Mouse (Mus musculus): Measurements from ENCODE around the gene Smug1. TPM values are rescaled to one million over a fixed set of nuclear protein-coding genes. Genes with fewer than 3 reads are reported as not detected.

Gene Smug1
- polyA plus RNA-seq, 1 experiment from 2014 or later = 27.7 TPM

- WGBS = 5% methylated on average over 10 of the region's 10 CpGs
- no peak overlapping the region for H3K4me2 ChIP-seq (replicated peaks)
- H3K27ac ChIP-seq = no peak overlapping the region
- peaks cover 32% of the 10 kb centered on the region for H3K4me1 ChIP-seq (replicated peaks)
- peaks cover 100% of the 10 kb centered on the region for H3K27me3 ChIP-seq
- no peaks in the 10 kb centered on the region for H3K9me3 ChIP-seq
- no peak overlapping the region for H3K9ac ChIP-seq (replicated peaks)
- no peaks in the 10 kb centered on the region for H3K36me3 ChIP-seq
- ATAC-seq = no peak
- no peak overlapping the region for H3K4me3 ChIP-seq (replicated peaks)
These were observed 5.6 kb upstream of the Smug1 start for GRCm38 (mm10) chr15:103172537-103172936.

GRCm38 (mm10) chr15:103171276-103171675 is 4.4 kb upstream of the Smug1 start:
- Histone ChIP-seq H3K4me3 (replicated peaks) (no peak overlapping the region), H3K9me3 (no peaks in the 10 kb centered on the region), H3K4me2 (replicated peaks) (no peak overlapping the region), H3K27ac (no peak overlapping the region), H3K4me1 (replicated peaks) (peaks cover 33% of the 10 kb centered on the region), H3K27me3 (peaks cover 100% of the 10 kb centered on the region), H3K36me3 (no peaks in the 10 kb centered on the region), H3K9ac (replicated peaks) (no peak overlapping the region)
- 6% methylated on average over 8 of the region's 8 CpGs for WGBS
- ATAC-seq = no peak

DNA sequence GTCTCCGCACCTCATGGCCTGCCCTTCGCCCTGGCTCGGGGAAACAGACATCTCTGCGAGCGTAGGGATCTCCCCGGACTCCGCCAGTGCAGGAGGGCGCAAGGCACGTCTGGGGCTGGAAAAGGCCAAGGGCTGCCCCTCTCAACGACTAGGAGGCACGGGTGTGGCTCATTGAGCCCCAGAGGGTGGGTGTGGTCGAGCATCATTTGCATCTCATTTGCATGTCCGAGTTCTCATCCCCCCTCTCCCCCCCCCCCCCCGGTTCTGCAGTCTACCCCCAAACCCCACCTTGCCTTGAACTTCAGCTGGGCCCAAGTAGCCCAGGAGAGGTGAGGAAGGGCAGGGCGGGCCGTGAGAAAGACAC is 3.4 kb upstream of the Smug1 start:
- ATAC-seq = no peak
- Histone ChIP-seq H3K4me1 (replicated peaks) (peaks cover 34% of the 10 kb centered on the region), H3K9ac (replicated peaks) (0 out of 2 replicates have a peak overlapping the region, but pooled peaks have one; percentile 68), H3K36me3 (no peaks in the 10 kb centered on the region), H3K4me2 (replicated peaks) (peak overlapping the region; percentile 84), H3K4me3 (replicated peaks) (peak overlapping the region; percentile 51), H3K9me3 (no peaks in the 10 kb centered on the region), H3K27me3 (peaks cover 96% of the 10 kb centered on the region), H3K27ac (no peak overlapping the region)
- WGBS = 7% methylated on average over 15 of the region's 16 CpGs

DNA sequence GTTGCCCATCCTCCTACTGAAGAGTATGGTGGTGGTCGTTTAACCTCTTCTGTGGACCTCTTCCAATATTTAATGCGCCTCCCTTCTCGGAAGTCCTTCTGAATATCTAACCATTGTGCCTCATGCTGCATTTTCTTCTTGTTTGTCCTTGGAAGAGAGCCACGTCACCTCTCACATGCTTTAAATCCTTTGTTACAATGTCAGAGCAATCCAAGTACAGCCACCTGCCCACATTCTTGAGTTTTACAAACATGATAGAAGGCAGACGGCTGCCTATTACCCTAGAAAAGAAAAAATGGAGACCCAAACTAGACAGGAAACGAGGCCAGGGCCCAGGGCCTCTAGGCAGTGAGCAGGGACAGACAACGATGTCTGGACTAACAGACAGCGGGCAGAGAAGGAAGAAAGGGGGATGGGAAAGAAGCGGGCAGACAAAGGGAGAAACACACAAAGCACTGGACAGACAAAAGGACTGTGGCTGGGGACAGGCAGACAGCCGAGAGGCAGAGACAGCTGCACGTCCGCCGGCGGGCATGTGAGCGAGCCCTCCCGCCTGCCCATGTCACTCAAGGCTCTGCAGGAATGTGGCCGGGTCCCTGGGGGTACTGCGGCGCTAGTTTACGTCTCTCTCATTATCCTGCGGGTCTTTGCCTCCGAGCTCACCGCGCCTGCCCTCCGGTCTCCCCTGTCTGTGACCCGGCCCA is 2.9 kb upstream of the Smug1 start:
- no peak for ATAC-seq
- WGBS = 1% methylated on average over 26 of the region's 26 CpGs
- Histone ChIP-seq H3K4me2 (replicated peaks) (peak overlapping the region; percentile 84), H3K4me3 (replicated peaks) (peak overlapping the region; percentile 51), H3K4me1 (replicated peaks) (peaks cover 37% of the 10 kb centered on the region), H3K27me3 (peaks cover 90% of the 10 kb centered on the region), H3K36me3 (no peaks in the 10 kb centered on the region), H3K27ac (0 out of 2 replicates have a peak overlapping the region, but pooled peaks have one; percentile 4), H3K9me3 (no peaks in the 10 kb centered on the region), H3K9ac (replicated peaks) (peak overlapping the region; percentile 68)

DNA sequence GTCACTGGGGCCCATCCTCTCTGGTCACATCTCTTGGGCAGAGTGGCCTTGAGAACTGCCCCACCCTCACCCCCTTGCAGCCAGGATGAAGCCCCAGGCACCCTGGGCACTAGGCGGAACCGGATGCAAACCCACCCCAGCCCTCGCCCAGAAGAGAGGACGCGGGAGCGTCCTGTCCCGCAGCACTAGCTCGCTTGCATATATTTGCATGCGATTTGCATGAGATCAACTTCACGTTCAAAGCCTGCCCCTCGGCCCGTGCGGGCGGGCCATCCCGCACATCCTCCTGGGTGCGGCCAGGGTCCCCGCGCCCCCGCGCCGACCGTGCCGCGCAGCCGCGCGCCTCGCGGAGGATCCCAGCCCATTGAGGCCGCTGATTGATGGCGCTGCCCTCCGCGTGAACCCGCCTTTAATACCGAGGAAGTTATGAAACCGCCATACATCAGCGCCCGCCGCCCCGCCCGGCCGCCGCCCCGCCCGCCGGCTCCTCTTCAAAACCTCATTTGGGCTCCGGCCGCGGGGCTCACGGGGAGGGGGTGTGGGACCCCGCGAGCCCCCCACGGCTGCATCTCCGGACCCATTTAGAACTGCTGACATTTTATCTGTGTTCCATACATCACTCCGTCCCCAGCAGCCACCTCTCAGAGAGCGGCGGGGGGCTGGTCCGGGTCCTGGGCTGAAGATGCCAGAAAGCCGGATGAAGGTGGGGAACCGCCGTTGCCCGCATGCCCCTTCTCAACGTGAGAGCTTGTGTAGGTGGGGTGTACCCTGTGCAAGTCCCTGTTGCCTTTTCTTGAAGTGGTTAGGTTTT is 2.1 kb upstream of the Smug1 start:
- peak overlapping the region; percentile 51 for H3K4me3 ChIP-seq (replicated peaks)
- no peaks in the 10 kb centered on the region for H3K9me3 ChIP-seq
- peak; percentile 40 for ATAC-seq
- peak overlapping the region; percentile 41; the same call in 1 of the 2 replicates for H3K27ac ChIP-seq
- peaks cover 83% of the 10 kb centered on the region for H3K27me3 ChIP-seq
- H3K9ac ChIP-seq (replicated peaks) = peak overlapping the region; percentile 68
- under 1% methylated on average over 63 of the region's 63 CpGs for WGBS
- no peaks in the 10 kb centered on the region for H3K36me3 ChIP-seq
- peaks cover 37% of the 10 kb centered on the region for H3K4me1 ChIP-seq (replicated peaks)
- H3K4me2 ChIP-seq (replicated peaks) = peak overlapping the region; percentile 84

DNA sequence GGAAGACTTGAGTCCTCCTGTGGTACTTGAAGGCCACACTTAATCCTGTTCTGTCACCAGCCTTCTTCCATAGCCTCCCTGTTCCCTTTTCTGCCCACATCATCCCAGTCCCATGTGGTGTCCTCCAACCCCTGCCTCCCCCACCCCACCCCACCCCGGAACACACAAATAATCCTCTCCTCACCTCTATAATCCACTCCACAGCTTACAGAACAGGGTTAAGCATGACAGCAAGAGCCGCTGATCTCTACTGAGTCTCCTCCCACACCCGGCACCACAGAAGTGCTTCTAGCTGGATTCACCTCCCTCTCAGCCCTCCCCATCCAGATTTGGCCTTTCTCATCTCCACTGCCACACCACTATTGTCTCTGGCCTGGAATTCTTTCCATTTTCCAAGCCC is 894 bp upstream of the Smug1 start:
- Histone ChIP-seq H3K27ac (0 out of 2 replicates have a peak overlapping the region, but pooled peaks have one; percentile 41), H3K9ac (replicated peaks) (no peak overlapping the region), H3K9me3 (no peaks in the 10 kb centered on the region), H3K4me1 (replicated peaks) (peaks cover 42% of the 10 kb centered on the region), H3K4me2 (replicated peaks) (no peak overlapping the region), H3K36me3 (no peaks in the 10 kb centered on the region), H3K27me3 (peaks cover 71% of the 10 kb centered on the region), H3K4me3 (replicated peaks) (no peak overlapping the region)
- ATAC-seq = no peak
- 18% methylated on average over 3 of the region's 3 CpGs for WGBS

DNA sequence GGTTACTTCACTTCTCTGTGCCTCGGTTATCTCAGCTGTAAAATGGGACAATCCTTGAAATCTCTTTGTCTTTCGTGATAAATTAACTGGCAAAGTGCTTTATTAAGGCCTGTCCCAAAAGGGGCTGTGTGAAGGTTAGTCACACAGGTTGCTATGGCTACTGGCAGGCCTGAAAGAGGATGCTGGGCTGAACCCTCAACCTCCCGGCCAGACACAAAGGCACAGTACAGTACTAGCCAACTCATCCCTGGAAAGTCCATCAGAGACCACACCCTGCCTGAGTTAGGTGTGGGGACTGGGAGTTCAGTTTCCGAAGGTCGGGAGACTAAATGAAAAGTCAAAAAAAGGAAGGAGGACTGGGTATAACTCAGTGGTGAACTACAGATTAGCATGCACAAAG is 968 bp downstream of the Smug1 start:
- 34% methylated on average over 5 of the region's 5 CpGs for WGBS

DNA sequence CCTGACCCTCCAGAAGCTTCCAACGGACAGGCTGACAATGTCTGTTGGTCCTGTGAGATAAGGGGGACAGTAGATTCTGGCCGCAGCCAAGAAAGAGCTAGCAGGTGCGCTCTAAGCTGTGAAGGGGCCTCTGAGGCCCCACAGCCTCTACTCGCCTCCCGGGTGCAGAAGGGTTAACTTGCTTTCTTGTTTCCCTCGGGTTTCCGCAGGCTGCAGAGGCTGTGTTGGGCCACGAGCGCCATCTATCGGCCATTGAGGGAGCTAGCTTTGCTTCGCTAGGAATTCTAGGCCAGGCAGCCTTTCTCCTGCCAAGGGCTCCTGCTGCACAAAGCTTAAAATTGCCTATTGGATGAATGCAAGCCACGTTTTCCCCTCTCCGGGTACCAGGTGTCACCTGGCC is 1.5 kb downstream of the Smug1 start:
- H3K9ac ChIP-seq (replicated peaks) = no peak overlapping the region
- under 1% methylated on average over 13 of the region's 13 CpGs for WGBS
- H3K27me3 ChIP-seq = peaks cover 47% of the 10 kb centered on the region
- H3K36me3 ChIP-seq = no peaks in the 10 kb centered on the region
- no peak overlapping the region for H3K4me3 ChIP-seq (replicated peaks)
- peaks cover 52% of the 10 kb centered on the region for H3K4me1 ChIP-seq (replicated peaks)
- ATAC-seq = 0 out of 2 replicates have a peak, but pooled peaks have one; percentile 6
- H3K27ac ChIP-seq = no peak overlapping the region
- no peak overlapping the region for H3K4me2 ChIP-seq (replicated peaks)
- H3K9me3 ChIP-seq = no peaks in the 10 kb centered on the region

More for the DNA sequence above, 968 bp downstream of the Smug1 start:
- no peak overlapping the region for H3K27ac ChIP-seq
- no peak overlapping the region for H3K9ac ChIP-seq (replicated peaks)
- H3K4me3 ChIP-seq (replicated peaks) = no peak overlapping the region
- H3K27me3 ChIP-seq = peaks cover 52% of the 10 kb centered on the region
- no peak for ATAC-seq
- peaks cover 52% of the 10 kb centered on the region for H3K4me1 ChIP-seq (replicated peaks)
- no peak overlapping the region for H3K4me2 ChIP-seq (replicated peaks)
- no peaks in the 10 kb centered on the region for H3K36me3 ChIP-seq
- no peaks in the 10 kb centered on the region for H3K9me3 ChIP-seq

DNA sequence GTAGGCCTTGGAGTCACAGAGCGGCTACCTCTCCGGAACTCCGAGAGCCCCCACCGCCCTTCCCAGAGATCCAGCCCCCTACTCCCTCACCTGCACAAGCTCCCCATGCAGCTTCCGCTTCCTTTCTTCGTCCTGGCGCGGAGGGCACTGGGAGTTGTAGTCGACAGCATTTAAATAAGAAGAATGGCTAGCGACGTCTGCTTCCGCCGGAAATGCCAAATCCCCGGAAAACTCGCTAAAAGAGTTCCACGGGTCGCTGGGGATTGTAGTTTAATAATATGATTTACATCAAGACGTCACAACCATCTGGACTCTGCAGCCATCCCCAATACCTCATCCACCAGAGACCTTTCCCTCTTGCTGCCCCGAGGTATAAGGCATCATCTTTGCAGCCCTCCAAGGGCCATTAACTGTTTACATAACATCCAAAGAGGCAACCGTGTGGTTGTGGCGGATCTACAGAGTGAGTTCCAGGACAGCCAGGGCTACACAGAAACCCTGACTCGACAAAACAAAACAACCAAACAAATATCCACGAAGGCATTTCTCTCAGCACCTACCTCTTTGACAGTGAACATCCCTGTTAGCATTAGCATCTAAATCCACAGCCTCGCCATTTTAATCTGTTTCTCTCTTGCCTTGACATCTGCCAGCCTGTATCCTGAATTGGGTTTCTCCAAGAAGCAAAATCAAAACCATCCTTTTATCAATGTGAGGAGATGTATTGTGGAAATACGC is 3.5 kb downstream of the Smug1 start:
- H3K27me3 ChIP-seq = peaks cover 26% of the 10 kb centered on the region
- WGBS = 9% methylated on average over 25 of the region's 25 CpGs
- H3K4me1 ChIP-seq (replicated peaks) = peaks cover 32% of the 10 kb centered on the region
- H3K9me3 ChIP-seq = no peaks in the 10 kb centered on the region
- peak overlapping the region; percentile 80 for H3K9ac ChIP-seq (replicated peaks)
- no peaks in the 10 kb centered on the region; the same call in 1 of the 2 replicates for H3K36me3 ChIP-seq
- H3K4me3 ChIP-seq (replicated peaks) = peak overlapping the region; percentile 66
- H3K27ac ChIP-seq = 0 out of 2 replicates have a peak overlapping the region, but pooled peaks have one; percentile 6
- ATAC-seq = peak; percentile 91
- H3K4me2 ChIP-seq (replicated peaks) = peak overlapping the region; percentile 62

GRCm38 (mm10) chr15:103157585-103157984 is 9.3 kb downstream of the Smug1 start:
- no peak for ATAC-seq
- H3K9ac ChIP-seq (replicated peaks) = no peak overlapping the region

DNA sequence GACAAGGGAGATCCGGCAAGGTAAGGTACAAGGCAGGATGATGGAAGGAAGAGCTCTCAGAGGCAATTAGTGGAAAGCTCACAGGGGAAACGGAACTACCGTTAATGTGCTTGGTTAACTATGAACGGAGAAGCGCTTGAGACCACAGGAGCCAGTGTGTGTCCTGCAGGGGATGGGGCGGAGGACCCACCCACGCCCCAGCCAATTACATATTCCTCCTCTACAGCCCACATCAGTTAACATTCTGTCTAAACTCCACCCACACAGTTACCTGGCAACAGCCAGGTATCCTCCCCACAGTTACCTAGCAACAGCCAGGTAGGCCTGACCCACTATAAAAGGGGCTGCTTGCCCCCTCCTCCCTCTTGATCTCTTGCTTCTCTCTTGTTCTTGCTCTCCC is 10.0 kb downstream of the Smug1 start:
- Histone ChIP-seq H3K4me1 (replicated peaks) (peaks cover 20% of the 10 kb centered on the region), H3K4me3 (replicated peaks) (no peak overlapping the region), H3K36me3 (peaks cover 2% of the 10 kb centered on the region; the same call in 1 of the 2 replicates), H3K27me3 (peaks cover 8% of the 10 kb centered on the region; the same call in 1 of the 2 replicates), H3K27ac (no peak overlapping the region), H3K9ac (replicated peaks) (no peak overlapping the region), H3K4me2 (replicated peaks) (no peak overlapping the region), H3K9me3 (no peaks in the 10 kb centered on the region)
- WGBS = 64% methylated on average over 7 of the region's 7 CpGs
- no peak for ATAC-seq

More at GRCm38 (mm10) chr15:103157585-103157984, 9.3 kb downstream of the Smug1 start:
- Histone ChIP-seq H3K4me3 (replicated peaks) (no peak overlapping the region), H3K4me2 (replicated peaks) (no peak overlapping the region), H3K27ac (no peak overlapping the region), H3K36me3 (peaks cover 2% of the 10 kb centered on the region; the same call in 1 of the 2 replicates), H3K27me3 (peaks cover 8% of the 10 kb centered on the region; the same call in 1 of the 2 replicates), H3K9me3 (no peaks in the 10 kb centered on the region), H3K4me1 (replicated peaks) (peaks cover 27% of the 10 kb centered on the region)
- WGBS = 75% methylated on average over 10 of the region's 10 CpGs

Data from midbrain, embryonic 13.5 days (tissue).